Mouse (Mus musculus) stomach, postnatal 0 days (tissue): ENCODE data around the gene Arpc4. TPM values are rescaled to one million over a fixed set of nuclear protein-coding genes. Genes with fewer than 3 reads are reported as not detected.
A peak's percentile ranks its signal among the peaks of the same experiment; 100 is the strongest.

Experiments
- ATAC-seq: fragments of 200-750 bp; cut with Nextera tagmentation; 2 replicates; pipeline ENCODE4 v1.8.0; 2017; ENCODE audit not compliant: low FRiP score, low TSS enrichment
- DNase-seq: peaks from one replicate; pipeline ENCODE4 v3.0.0-alpha.2; 2016; ENCODE audit warnings: low spot score
- H3K27ac ChIP-seq: fragments of 300-500 bp; sonication (generic); replicated peaks from 2 replicates; pipeline ENCODE4 v1.5.1; 2014; ENCODE audit warnings: mild to moderate bottlenecking, control low read depth
- H3K27me3 ChIP-seq: fragments of 300-500 bp; sonication (generic); 2 replicates; pipeline ENCODE4 v1.6.1; 2014; ENCODE audit warnings: low read length; ENCODE audit not compliant: control insufficient read depth, insufficient read depth
- H3K36me3 ChIP-seq: fragments of 300-500 bp; sonication (generic); 2 replicates; pipeline ENCODE4 v1.6.1; 2014; ENCODE audit warnings: low read length, mixed read lengths; ENCODE audit not compliant: control insufficient read depth, insufficient read depth
- H3K4me1 ChIP-seq: fragments of 300-500 bp; sonication (generic); replicated peaks from 2 replicates; pipeline ENCODE4 v1.6.1; 2014; ENCODE audit warnings: antibody characterized with exemption; ENCODE audit not compliant: control insufficient read depth, insufficient read depth
- H3K4me2 ChIP-seq: fragments of 300-500 bp; sonication (generic); replicated peaks from 2 replicates; pipeline ENCODE4 v1.6.1; 2014; ENCODE audit warnings: low read depth, mild to moderate bottlenecking, control low read depth, moderate library complexity
- H3K4me3 ChIP-seq: fragments of 300-500 bp; sonication (generic); 2 replicates; pipeline ENCODE4 v1.5.1; 2014; ENCODE audit warnings: low read depth, low read length, control low read depth
- H3K9ac ChIP-seq: fragments of 300-500 bp; sonication (generic); 2 replicates; pipeline ENCODE4 v1.6.1; 2014; ENCODE audit warnings: mild to moderate bottlenecking, low read length, control low read depth, mixed read lengths
- H3K9me3 ChIP-seq: fragments of 300-500 bp; sonication (generic); 2 replicates; pipeline ENCODE4 v1.6.1; 2016; ENCODE audit warnings: low read length; ENCODE audit not compliant: control insufficient read depth
- CTCF ChIP-seq: IDR thresholded peaks from 2 replicates; pipeline ENCODE4 v1.5.1; 2016; ENCODE audit warnings: antibody characterized with exemption, low read depth, mild to moderate bottlenecking, moderate library complexity
- EP300 ChIP-seq: optimal IDR thresholded peaks from 2 replicates; pipeline ENCODE3; 2016; ENCODE audit warnings: antibody characterized with exemption
- WGBS: fragments of 180-500 bp; shearing (Covaris S2); extraction: QIAGEN DNeasy Blood & Tissue Kit; methylation state at CpG from one replicate; pipeline ENCODE4 v1.1.7; 2014; 5-methylcytosine and 5-hydroxymethylcytosine counted together
- polyA plus RNA-seq: library from polyadenylated mRNA; unstranded; fragments of >200 nt; fragmentation: Nextera tagmentation; extraction: Ambion mirVana; gene quantifications from 2 replicates; pipeline ENCODE4 v1.2.1, GENCODE M21; 2015

The Arpc4 gene
- polyA plus RNA-seq, 1 experiment from 2014 or later, result 314 TPM

DNA sequence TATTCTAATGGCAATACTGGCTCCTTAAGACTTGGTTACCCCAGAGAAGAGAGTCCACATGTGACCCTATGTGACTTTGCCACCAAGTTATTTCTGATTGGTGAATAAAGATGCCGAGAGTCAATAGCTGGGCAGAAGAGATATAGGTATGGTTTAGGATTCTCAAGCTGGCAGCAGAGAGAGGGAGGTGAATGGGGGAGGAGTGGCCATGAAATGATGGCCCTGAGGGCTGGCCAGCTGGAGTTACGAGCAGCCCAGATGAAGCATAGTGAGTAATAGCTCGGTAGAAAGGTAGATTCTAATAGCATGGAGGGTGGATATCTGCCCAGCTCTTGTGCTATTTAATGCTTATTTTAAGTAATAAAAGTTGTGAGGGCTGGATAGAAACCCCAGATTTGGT lies 25.1 kb upstream of the Arpc4 start:
- H3K4me2 ChIP-seq, result no peak overlapping the region
- no peak overlapping the region for H3K27ac ChIP-seq
- H3K4me1 ChIP-seq, result no peaks in the 10 kb centered on the region
- TF ChIP-seq CTCF, result no peak
- H3K27me3 ChIP-seq, result no peaks in the 10 kb centered on the region
- no peak overlapping the region for H3K9ac ChIP-seq
- WGBS, result 76% methylated on average over 3 of the region's 3 CpGs
- no peak for ATAC-seq
- H3K4me3 ChIP-seq, result no peak overlapping the region
- H3K36me3 ChIP-seq, result no peaks in the 10 kb centered on the region
- DNase-seq, result no peak
- H3K9me3 ChIP-seq, result no peaks in the 10 kb centered on the region

DNA sequence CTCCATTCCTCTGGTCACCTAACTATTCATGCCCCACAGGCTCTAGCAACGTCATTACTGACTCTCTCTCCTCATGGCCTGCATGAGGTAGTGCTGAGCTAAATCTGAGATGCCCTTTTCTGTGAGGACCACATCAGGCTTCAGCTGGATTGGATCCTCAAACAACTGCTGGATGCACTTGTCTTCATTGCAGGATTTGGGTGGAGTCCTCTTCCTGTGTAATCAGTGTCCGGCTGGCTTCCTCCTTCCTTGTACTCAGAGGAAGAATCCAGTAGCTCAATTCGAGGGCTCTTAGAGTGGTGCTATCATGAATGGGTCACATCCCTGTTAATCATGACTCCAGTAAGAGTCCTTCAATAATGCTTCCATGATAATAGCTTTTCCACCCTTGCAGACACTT lies 24.2 kb upstream of the Arpc4 start:
- Histone ChIP-seq H3K9ac (no peak overlapping the region), H3K36me3 (no peaks in the 10 kb centered on the region), H3K4me2 (no peak overlapping the region), H3K27me3 (no peaks in the 10 kb centered on the region), H3K4me3 (no peak overlapping the region), H3K9me3 (no peaks in the 10 kb centered on the region), H3K27ac (no peak overlapping the region), H3K4me1 (no peaks in the 10 kb centered on the region)
- no peak for TF ChIP-seq CTCF
- TF ChIP-seq EP300, result no peak
- ATAC-seq (no peak), DNase-seq (no peak)
- WGBS, result 54% methylated on average over 3 of the region's 3 CpGs

GRCm38 (mm10) chr6:113361476-113361875 lies 16.4 kb upstream of the Arpc4 start:
- Histone ChIP-seq H3K27me3 (no peaks in the 10 kb centered on the region), H3K4me2 (no peak overlapping the region), H3K4me1 (no peaks in the 10 kb centered on the region), H3K27ac (no peak overlapping the region), H3K36me3 (no peaks in the 10 kb centered on the region), H3K9me3 (no peaks in the 10 kb centered on the region), H3K9ac (no peak overlapping the region), H3K4me3 (no peak overlapping the region)
- no peak for DNase-seq
- 71% methylated on average over 4 of the region's 4 CpGs for WGBS
- no peak for ATAC-seq
- TF ChIP-seq EP300 (no peak), CTCF (peak; percentile 36; the same call in 1 of the 2 replicates)

- no peak overlapping the region for H3K27ac ChIP-seq
- no peak for TF ChIP-seq EP300
- TF ChIP-seq CTCF, result no peak
Observed at GRCm38 (mm10) chr6:113362241-113362640, 15.7 kb upstream of the Arpc4 start.

DNA sequence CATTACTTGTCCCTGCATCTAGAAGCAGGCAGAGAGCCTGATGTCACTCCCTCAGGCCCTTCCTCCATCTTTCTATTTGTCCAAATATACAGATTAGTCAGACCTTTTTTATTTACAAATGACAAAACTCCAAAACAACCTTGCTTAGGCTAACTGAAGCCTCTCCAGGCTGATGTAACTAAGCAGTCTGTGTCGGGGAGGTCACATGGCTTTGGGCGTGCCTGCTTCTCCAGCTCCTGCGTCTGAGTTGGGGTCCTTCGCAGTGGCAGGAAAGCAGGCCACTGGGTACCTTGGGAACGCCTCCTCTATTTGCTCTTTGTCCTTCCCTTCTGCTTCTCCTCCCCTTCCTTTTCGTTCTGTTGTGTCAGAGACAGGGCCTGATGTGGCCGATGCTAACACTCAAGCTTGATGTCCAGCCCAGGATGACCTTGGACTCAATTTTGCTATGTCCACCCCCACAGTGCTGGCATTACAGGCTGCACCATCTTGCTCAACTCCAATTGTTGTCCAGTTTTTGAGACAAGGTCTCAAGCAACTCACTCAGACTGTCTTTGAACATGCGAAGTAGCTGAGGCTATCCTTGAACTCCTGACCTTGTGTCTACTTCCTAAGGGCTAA lies 13.3 kb upstream of the Arpc4 start:
- H3K4me3 ChIP-seq, result no peak overlapping the region
- DNase-seq (no peak), ATAC-seq (peak; percentile 61)
- H3K9me3 ChIP-seq, result no peaks in the 10 kb centered on the region
- peaks cover 9% of the 10 kb centered on the region; the same call in 1 of the 2 replicates for H3K36me3 ChIP-seq
- H3K4me1 ChIP-seq, result no peaks in the 10 kb centered on the region
- no peak overlapping the region for H3K9ac ChIP-seq
- H3K27me3 ChIP-seq, result no peaks in the 10 kb centered on the region
- 57% methylated on average over 8 of the region's 8 CpGs for WGBS
- no peak overlapping the region for H3K27ac ChIP-seq
- TF ChIP-seq EP300 (no peak), CTCF (no peak)
- H3K4me2 ChIP-seq, result no peak overlapping the region

More at GRCm38 (mm10) chr6:113362241-113362640, 15.7 kb upstream of the Arpc4 start:
- H3K9me3 ChIP-seq, result no peaks in the 10 kb centered on the region
- no peak for ATAC-seq
- no peak overlapping the region for H3K4me2 ChIP-seq
- 0 out of 2 replicates have a peak, but pooled peaks cover 2% of the 10 kb centered on the region for H3K36me3 ChIP-seq
- H3K9ac ChIP-seq, result no peak overlapping the region
- H3K4me1 ChIP-seq, result no peaks in the 10 kb centered on the region
- no peaks in the 10 kb centered on the region for H3K27me3 ChIP-seq
- no peak overlapping the region for H3K4me3 ChIP-seq
- DNase-seq, result no peak
- WGBS, result 85% methylated on average over 1 of the region's 1 CpGs

GRCm38 (mm10) chr6:113366639-113367038 lies 11.3 kb upstream of the Arpc4 start:
- Histone ChIP-seq H3K4me3 (no peak overlapping the region), H3K9me3 (no peaks in the 10 kb centered on the region), H3K27ac (no peak overlapping the region), H3K9ac (no peak overlapping the region), H3K4me2 (no peak overlapping the region), H3K4me1 (no peaks in the 10 kb centered on the region), H3K36me3 (peaks cover 19% of the 10 kb centered on the region), H3K27me3 (no peaks in the 10 kb centered on the region)
- TF ChIP-seq CTCF (no peak), EP300 (no peak)
- WGBS, result 96% methylated on average over 6 of the region's 6 CpGs
- ATAC-seq, result no peak
- no peak for DNase-seq
